Mouse (Mus musculus) liver, embryonic 15.5 days (tissue): ENCODE measurements around the gene Mup18. TPM values are rescaled to one million over a fixed set of nuclear protein-coding genes. Genes with fewer than 3 reads are reported as not detected.
"Not testable (repeated sequence)": the region's sequence is repeated elsewhere in the genome, so short reads cannot be mapped to it uniquely, and the experiment has no call there.

ENCODE experiments used
- ATAC-seq: fragments of 200-750 bp; cut with Nextera tagmentation; 2 replicates; pipeline ENCODE4 v1.8.0; 2017; ENCODE audit warnings: moderate number of reproducible peaks, mild to moderate bottlenecking, moderate library complexity; ENCODE audit not compliant: insufficient read depth
- H3K27ac ChIP-seq: fragments of 300-500 bp; sonication (generic); replicated peaks from 2 replicates; pipeline ENCODE4 v1.5.1; 2015; ENCODE audit warnings: mild to moderate bottlenecking, inconsistent platforms
- H3K27me3 ChIP-seq: fragments of 300-500 bp; sonication (generic); 2 replicates; pipeline ENCODE4 v1.6.1; 2015; ENCODE audit warnings: mild to moderate bottlenecking, inconsistent platforms
- H3K36me3 ChIP-seq: fragments of 300-500 bp; sonication (generic); replicated peaks from 2 replicates; pipeline ENCODE4 v1.6.1; 2015; ENCODE audit warnings: moderate library complexity, mild to moderate bottlenecking, inconsistent platforms
- H3K4me1 ChIP-seq: fragments of 300-500 bp; sonication (generic); replicated peaks from 2 replicates; pipeline ENCODE4 v1.6.1; 2015; ENCODE audit warnings: inconsistent platforms
- H3K4me2 ChIP-seq: fragments of 300-500 bp; sonication (generic); 2 replicates; pipeline ENCODE4 v1.6.1; 2015; ENCODE audit warnings: moderate library complexity, mild to moderate bottlenecking, inconsistent platforms
- H3K4me3 ChIP-seq: fragments of 300-500 bp; sonication (generic); replicated peaks from 2 replicates; pipeline ENCODE4 v1.5.1; 2015; ENCODE audit warnings: mild to moderate bottlenecking, inconsistent platforms
- H3K9ac ChIP-seq: fragments of 300-500 bp; sonication (generic); 2 replicates; pipeline ENCODE4 v1.6.1; 2015; ENCODE audit warnings: moderate library complexity, mild to moderate bottlenecking, inconsistent platforms
- H3K9me3 ChIP-seq: fragments of 300-500 bp; sonication (generic); replicated peaks from 2 replicates; pipeline ENCODE4 v1.6.1; 2016; ENCODE audit warnings: inconsistent platforms
- WGBS: fragments of 180-500 bp; shearing (Covaris S2); methylation state at CpG from one replicate; pipeline ENCODE4 v1.1.7; 2015; ENCODE audit warnings: mixed read lengths; ENCODE audit not compliant: insufficient replicate concordance; 5-methylcytosine and 5-hydroxymethylcytosine counted together
- polyA plus RNA-seq: library from polyadenylated mRNA; unstranded; fragments of >200 nt; fragmentation: Nextera tagmentation; extraction: Ambion mirVana; gene quantifications from 2 replicates; pipeline ENCODE4 v1.2.1, GENCODE M21; 2015

The Mup18 gene
- polyA plus RNA-seq, result not detected in 2 replicates

DNA sequence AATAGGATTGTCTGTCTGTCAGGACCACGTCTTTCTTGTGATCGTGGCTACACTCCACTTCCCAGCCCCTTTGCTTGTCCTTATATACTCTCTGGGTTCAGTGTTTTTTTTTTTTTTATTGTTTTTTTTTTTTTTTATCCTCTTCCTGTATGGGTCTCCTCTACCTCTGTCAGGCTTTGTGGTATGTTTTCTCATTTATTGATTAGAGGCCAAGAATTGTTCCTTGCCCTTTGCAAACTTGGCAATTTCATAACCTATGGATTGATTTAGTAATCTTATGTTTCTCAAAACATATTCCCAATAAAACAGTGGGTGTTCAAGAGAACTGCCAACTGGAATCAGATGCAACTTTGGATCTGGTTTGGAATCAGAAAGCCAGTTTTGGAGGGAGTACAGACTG is at the start of gene Mup18:
Mup18 (minus strand) TSS at position 101 of the 400 bp plus-strand sequence.
- not testable (repeated sequence) for H3K4me3 ChIP-seq, H3K4me2 ChIP-seq, H3K9ac ChIP-seq, H3K4me1 ChIP-seq, ATAC-seq, H3K27me3 ChIP-seq, H3K36me3 ChIP-seq, H3K9me3 ChIP-seq, H3K27ac ChIP-seq
- WGBS, result 46% methylated on average over 2 of the region's 2 CpGs

- not testable (repeated sequence) for H3K27ac ChIP-seq
Observed at GRCm38 (mm10) chr4:61714296-61714695, 40.4 kb upstream of the Mup18 start.

More at GRCm38 (mm10) chr4:61714296-61714695, 40.4 kb upstream of the Mup18 start:
- not testable (repeated sequence) for H3K4me3 ChIP-seq, H3K4me1 ChIP-seq, H3K9ac ChIP-seq, H3K36me3 ChIP-seq, H3K9me3 ChIP-seq, H3K27me3 ChIP-seq, ATAC-seq, H3K4me2 ChIP-seq
- WGBS, result 62% methylated on average over 6 of the region's 6 CpGs

Other genes starting within 250 kb of the Mup18 start
- not detected in 2 replicates for gene Mup15, start 234.4 kb downstream of the Mup18 start, polyA plus RNA-seq
- not detected in 2 replicates for gene Mup16, start 154.6 kb downstream of the Mup18 start, polyA plus RNA-seq
- not detected in 2 replicates for gene Mup17, start 78.3 kb downstream of the Mup18 start, polyA plus RNA-seq
- gene Mup19, start 108.1 kb upstream of the Mup18 start, polyA plus RNA-seq, result not detected in 2 replicates
- not detected in 2 replicates for gene Mup5, start 161.1 kb upstream of the Mup18 start, polyA plus RNA-seq